Mouse (Mus musculus) megakaryocyte, embryonic 14.5 days (primary cell): ENCODE data around the gene Arhgef3. TPM values are rescaled to one million over a fixed set of nuclear protein-coding genes. Genes with fewer than 3 reads are reported as not detected.

Experiments used
- H3K27me3 ChIP-seq: replicated peaks from 2 replicates; pipeline ENCODE3; 2012; ENCODE audit warnings: inconsistent platforms
- H3K36me3 ChIP-seq: replicated peaks from 2 replicates; pipeline ENCODE3; 2012; ENCODE audit warnings: low read length, inconsistent platforms, mixed read lengths
- H3K4me1 ChIP-seq: 2 replicates; pipeline ENCODE4 v1.6.1; 2012; ENCODE audit warnings: inconsistent platforms
- H3K4me3 ChIP-seq: replicated peaks from 2 replicates; pipeline ENCODE3; 2012; ENCODE audit warnings: moderate library complexity, mild to moderate bottlenecking, inconsistent platforms
- H3K9me3 ChIP-seq: 2 replicates; pipeline ENCODE4 v1.6.1; 2012; ENCODE audit warnings: inconsistent platforms
- FLI1 ChIP-seq: IDR thresholded peaks from 2 replicates; pipeline ENCODE4 v1.6.1; 2012; ENCODE audit warnings: low read length, inconsistent platforms, mixed read lengths
- GATA1 ChIP-seq: IDR thresholded peaks from 3 replicates; pipeline ENCODE4 v1.6.1; 2012; ENCODE audit warnings: mixed read lengths, low read length, inconsistent platforms, borderline replicate concordance
- polyA plus RNA-seq: library from polyadenylated mRNA; stranded (reverse); fragments of >175 nt; gene quantifications from 2 replicates; pipeline ENCODE4 v1.2.3, GENCODE M21; 2012; ENCODE audit warnings: low replicate concordance; ENCODE audit not compliant: insufficient read depth

Gene Arhgef3
- polyA plus RNA-seq, 1 experiment, result 6.7 TPM

DNA sequence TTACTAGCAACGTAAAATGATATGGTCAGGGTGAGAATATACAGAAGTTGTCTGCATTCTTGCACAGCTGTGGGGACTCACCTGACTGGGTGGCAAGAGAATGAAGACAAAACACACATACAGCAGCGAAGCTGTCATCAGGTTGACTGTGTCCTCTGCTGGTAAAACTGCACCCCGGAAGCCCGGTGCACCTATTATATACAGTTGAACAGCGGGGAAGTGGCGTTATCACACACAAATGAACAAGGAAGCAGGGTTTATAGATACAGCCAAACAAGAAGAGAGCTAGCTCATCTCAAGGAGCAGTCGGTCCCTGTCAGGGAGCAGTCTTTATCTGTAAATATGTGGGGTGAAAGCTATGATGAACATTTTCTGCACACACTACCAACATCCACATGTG, 296.8 kb downstream of the Arhgef3 start:
- Histone ChIP-seq H3K4me3 (no peak overlapping the region), H3K4me1 (peaks cover 22% of the 10 kb centered on the region), H3K36me3 (peaks cover 6% of the 10 kb centered on the region), H3K9me3 (no peaks in the 10 kb centered on the region; the same call in 1 of the 2 replicates), H3K27me3 (no peaks in the 10 kb centered on the region)
- TF ChIP-seq FLI1, result no peak
- no peak for TF ChIP-seq GATA1

DNA sequence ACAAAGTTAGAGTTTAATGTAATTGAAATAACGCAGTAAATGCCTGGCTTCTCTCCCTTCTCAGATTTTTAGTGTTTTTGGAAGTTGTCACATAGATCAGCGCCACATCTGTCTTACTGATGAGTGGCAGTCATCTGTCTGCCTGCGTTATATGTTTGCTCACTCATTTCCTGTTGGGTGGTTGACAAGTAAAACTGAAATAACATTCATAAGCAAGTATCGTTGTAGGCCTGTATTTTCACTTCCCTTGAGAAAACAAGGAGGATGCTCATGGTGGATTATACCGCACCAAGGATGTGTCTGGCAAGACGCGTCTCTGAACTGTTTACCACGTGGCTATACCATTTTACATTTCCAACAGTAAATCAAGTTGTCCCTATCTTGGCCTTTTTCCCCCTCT, 298.0 kb downstream of the Arhgef3 start:
- TF ChIP-seq FLI1 (no peak), GATA1 (no peak)
- H3K27me3 ChIP-seq, result no peaks in the 10 kb centered on the region
- H3K9me3 ChIP-seq, result peaks cover 1% of the 10 kb centered on the region
- H3K4me3 ChIP-seq, result no peak overlapping the region
- H3K36me3 ChIP-seq, result peaks cover 7% of the 10 kb centered on the region
- H3K4me1 ChIP-seq, result peaks cover 22% of the 10 kb centered on the region

DNA sequence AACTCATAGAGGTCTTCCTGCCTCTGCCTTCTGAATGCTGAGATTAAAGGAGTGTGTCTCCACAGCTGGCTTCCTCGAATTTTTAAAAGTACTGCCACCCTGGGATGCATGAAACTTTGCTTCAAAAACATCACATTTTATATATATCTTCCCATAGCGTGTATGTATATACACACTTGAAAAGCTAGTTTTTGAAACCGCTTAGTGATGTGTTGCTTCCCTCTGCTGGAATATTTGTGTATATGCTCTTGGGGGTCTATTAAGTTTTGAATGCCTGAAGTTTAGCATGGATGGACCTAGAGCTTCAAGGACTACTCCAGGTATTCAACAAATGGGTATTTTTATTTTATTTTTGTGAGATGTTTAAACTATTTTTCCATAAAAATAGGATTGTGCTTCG, 299.3 kb downstream of the Arhgef3 start:
- peaks cover 14% of the 10 kb centered on the region for H3K36me3 ChIP-seq
- H3K4me1 ChIP-seq, result peaks cover 22% of the 10 kb centered on the region
- H3K9me3 ChIP-seq, result peaks cover 11% of the 10 kb centered on the region
- TF ChIP-seq GATA1 (no peak), FLI1 (no peak)
- no peaks in the 10 kb centered on the region for H3K27me3 ChIP-seq
- no peak overlapping the region for H3K4me3 ChIP-seq

DNA sequence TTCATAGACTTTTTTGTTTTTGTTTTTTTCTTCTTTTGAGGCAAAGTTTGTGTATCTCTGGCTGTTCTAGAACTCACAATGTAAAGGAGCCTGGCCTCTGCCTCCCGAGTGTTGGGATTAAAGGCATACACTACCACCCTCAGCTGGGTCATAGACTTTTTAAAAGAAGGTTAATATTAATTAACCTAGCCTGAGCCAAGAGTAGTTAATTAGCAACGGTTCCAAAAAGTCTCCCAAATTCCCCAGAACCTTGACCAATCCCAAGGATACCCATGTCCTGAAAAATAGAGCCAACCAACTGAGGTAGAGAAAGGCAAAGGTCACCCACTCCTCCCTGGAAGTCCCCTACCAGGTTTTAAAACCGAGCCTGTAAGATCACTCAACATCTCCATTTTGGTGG, 306.1 kb downstream of the Arhgef3 start:
- H3K9me3 ChIP-seq, result peaks cover 28% of the 10 kb centered on the region
- H3K27me3 ChIP-seq, result no peaks in the 10 kb centered on the region
- no peak for TF ChIP-seq FLI1
- no peak for TF ChIP-seq GATA1
- peaks cover 5% of the 10 kb centered on the region for H3K4me1 ChIP-seq
- H3K36me3 ChIP-seq, result peaks cover 21% of the 10 kb centered on the region
- no peak overlapping the region for H3K4me3 ChIP-seq

DNA sequence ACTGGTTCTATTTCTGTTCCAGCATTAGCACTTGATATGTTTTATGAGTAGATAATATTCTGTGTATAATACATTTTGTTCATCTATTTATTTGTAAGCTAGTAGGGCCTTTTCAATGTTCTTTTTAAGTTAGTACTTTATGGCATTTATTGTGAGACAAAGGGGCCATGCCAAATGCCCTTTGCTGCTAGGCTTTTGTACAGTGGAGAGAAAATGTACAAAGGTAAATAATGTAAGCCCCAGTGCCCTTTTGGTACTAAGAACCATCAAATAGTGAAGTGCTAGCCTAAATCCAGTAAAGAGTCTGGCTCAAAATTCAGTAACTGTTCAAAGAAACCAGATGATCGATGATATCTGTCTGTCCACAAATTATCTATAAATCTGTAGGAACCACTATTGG, 307.6 kb downstream of the Arhgef3 start:
- Histone ChIP-seq H3K4me3 (no peak overlapping the region), H3K27me3 (no peaks in the 10 kb centered on the region), H3K4me1 (peaks cover 5% of the 10 kb centered on the region), H3K9me3 (peaks cover 28% of the 10 kb centered on the region), H3K36me3 (peaks cover 26% of the 10 kb centered on the region)
- no peak for TF ChIP-seq FLI1

DNA sequence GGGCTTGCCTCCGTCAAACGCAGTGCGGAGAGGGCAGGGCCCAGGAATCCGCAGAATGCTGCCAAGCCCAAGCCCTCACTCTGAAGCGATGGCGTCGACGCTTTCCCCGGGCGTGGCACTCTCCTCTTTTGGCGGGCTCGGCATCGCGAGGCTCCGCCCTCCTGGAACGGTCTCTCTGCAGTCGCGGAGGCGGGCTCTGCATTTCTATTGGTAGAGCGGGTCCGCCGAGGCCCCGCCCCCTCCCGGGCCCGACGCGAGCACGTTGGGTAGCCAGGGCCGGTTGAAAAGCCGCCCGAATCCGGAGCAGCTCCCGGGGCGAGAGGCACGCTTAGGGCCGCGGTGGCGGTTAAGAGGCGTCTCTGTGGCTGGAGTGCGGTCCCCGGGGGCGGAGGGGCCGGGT, 313.9 kb downstream of the Arhgef3 start, which contains the start of gene Fam208a:
TSS of gene Fam208a (plus strand) at position 262 of the 400 bp plus-strand sequence.
- Histone ChIP-seq H3K27me3 (no peaks in the 10 kb centered on the region), H3K4me1 (peaks cover 12% of the 10 kb centered on the region), H3K9me3 (peaks cover 16% of the 10 kb centered on the region), H3K4me3 (peak within 1 kb of the TSS; percentile 97), H3K36me3 (peaks cover 51% of the 10 kb centered on the region)
- TF ChIP-seq FLI1 (no peak), GATA1 (no peak)

DNA sequence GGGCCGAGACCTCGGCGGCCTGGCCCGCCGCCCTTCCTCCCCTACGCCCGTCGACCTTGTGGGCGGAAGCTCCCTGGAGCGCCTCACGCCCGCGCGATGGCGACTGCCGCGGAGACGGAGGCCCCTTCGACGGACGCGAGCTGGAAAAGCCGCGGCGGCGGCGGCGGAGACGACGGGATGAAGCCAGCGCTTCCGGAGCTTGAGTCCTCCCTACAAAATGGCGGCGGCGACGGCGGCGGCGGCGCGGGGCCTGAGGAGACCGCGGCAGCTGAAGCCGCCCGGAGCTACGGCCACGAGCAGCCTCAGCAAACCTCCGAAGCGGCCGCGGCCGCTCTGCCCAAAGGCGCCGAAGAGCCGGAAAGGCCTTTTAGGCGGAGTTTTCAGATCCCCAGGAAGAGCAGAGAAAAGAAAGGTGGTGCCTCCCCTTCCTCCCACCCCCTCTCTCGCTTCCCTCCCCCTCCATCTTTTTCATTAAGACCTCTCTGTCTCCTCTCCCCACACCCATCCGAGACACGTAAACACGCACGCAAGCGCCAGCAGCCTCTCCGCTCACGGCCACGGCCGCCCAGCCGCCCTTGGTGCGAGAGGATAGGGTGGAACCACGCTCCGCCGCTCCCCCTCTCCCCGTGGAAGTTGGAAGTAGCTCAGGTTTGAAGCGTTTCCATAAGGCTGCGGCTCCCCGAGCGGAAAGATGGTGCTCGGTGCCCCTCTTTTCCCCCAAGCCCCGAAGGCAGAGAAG, 314.4 kb downstream of the Arhgef3 start:
- peaks cover 16% of the 10 kb centered on the region for H3K9me3 ChIP-seq
- TF ChIP-seq FLI1, result no peak
- no peak for TF ChIP-seq GATA1

DNA sequence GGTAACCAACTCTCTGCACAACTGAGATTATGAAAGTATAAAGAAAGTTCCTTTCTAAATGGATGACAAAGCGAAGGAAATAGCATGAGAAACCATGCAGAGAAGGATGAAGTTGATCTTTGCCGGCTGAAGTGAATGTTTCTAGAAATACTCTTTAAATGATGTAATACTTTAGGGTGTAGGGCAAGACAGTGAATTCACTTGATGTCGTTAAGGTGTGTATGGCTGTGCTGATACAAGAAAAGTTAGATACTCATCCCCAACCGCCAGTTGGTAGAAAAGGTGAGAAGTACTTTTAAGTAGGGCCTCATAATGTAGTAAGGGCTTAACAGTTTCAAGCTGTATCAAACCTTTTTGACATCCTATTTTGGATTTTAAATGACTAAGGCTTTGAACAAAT, 315.6 kb downstream of the Arhgef3 start:
- TF ChIP-seq GATA1, result no peak
- H3K4me3 ChIP-seq, result peak overlapping the region; percentile 68
- no peaks in the 10 kb centered on the region for H3K27me3 ChIP-seq

More for the DNA sequence above, 314.4 kb downstream of the Arhgef3 start:
- Histone ChIP-seq H3K4me1 (peaks cover 16% of the 10 kb centered on the region), H3K27me3 (no peaks in the 10 kb centered on the region), H3K36me3 (peaks cover 55% of the 10 kb centered on the region), H3K4me3 (peak overlapping the region; percentile 97)

DNA sequence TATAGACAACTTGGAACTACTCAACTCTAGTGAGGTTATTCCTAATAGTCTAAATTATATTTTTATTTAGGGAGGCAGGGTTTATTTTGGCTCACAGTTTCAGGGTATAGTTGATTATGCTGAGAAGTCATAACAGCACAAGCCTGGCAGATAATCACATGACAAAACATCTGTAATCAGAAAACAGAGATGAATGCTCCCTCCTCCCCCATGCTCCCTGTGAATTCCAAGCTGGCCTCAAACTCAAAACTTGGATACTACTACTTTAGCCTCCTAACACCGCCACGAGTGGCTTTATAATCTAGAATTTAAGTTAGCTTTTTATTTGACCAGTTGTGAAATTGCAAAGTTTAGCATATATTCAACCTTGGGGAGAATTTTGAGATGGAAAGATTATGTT, 317.4 kb downstream of the Arhgef3 start:
- no peak overlapping the region for H3K4me3 ChIP-seq
- no peaks in the 10 kb centered on the region for H3K27me3 ChIP-seq
- TF ChIP-seq FLI1, result no peak
- TF ChIP-seq GATA1, result no peak
- 0 out of 2 replicates have a peak, but pooled peaks cover 4% of the 10 kb centered on the region for H3K9me3 ChIP-seq
- H3K36me3 ChIP-seq, result peaks cover 63% of the 10 kb centered on the region
- H3K4me1 ChIP-seq, result peaks cover 24% of the 10 kb centered on the region

More for the DNA sequence above, 315.6 kb downstream of the Arhgef3 start:
- Histone ChIP-seq H3K9me3 (peaks cover 6% of the 10 kb centered on the region; the same call in 1 of the 2 replicates), H3K4me1 (peaks cover 20% of the 10 kb centered on the region), H3K36me3 (peaks cover 56% of the 10 kb centered on the region)

DNA sequence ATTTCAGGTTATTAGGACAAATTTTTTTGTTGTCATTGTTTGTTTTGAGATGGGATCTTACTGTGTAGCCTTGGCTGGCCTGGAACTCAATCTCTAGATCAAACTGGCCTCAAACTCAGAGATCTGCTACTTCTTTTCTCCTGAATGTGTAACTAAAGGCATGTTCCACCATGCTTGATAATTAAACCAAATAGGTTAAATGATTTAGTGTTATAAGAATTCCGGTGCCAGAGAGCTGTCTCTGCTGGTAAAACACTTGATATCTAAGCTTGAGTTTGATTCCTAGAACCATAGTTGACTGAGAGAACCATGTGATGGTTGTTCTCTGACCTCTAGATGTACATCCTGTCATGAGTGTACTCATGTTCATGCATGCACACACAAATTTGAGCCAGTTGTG, 321.4 kb downstream of the Arhgef3 start:
- Histone ChIP-seq H3K36me3 (peaks cover 69% of the 10 kb centered on the region), H3K4me3 (no peak overlapping the region), H3K9me3 (no peaks in the 10 kb centered on the region), H3K27me3 (no peaks in the 10 kb centered on the region), H3K4me1 (peaks cover 12% of the 10 kb centered on the region)
- no peak for TF ChIP-seq GATA1
- TF ChIP-seq FLI1, result no peak
